Mouse (Mus musculus): Measurements from ENCODE around the gene Bhlhe23.

DNA sequence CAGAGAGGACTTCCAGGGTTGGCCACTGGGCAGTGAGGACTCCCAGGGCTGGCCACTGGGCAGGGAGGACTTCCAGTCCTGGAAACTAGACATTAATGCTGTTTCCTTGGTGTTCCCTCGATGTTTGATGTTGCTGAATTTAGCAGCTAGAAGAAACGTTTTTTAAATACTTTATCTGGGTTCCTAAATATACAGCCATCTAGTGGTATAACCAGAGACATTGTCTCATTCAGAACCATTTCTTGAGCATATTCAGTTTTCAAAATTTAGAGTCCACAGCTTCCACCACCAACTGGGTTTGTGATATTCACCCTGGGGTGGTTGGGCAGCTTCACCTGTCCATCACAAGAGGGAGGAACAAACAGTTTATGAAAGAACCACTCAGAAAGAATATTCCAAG, 34.3 kb upstream of the Bhlhe23 start:
- TF ChIP-seq EP300 (IDR thresholded peaks at IDR 0.05; ENCODE audit: low read depth) (no peak), CTCF (IDR thresholded peaks at IDR 0.05; ENCODE audit: low read depth) (no peak)

Data from liver, embryonic 14.5 days (tissue).